Mouse (Mus musculus) hematopoietic stem cell, adult 5-6 weeks (primary cell): Measurements from ENCODE around the gene Rasgrp2. TPM values are rescaled to one million over a fixed set of nuclear protein-coding genes. Genes with fewer than 3 reads are reported as not detected.

ENCODE experiments used
- ATAC-seq, 2 experiments: fragments of 125-278 bp in 1 of 2; replicated peaks in 1 of 2; 2 replicates each; pipeline ENCODE4 v1.8.0; 2016 to 2017; ENCODE audit warnings: inconsistent platforms in 2 of 2, mild to moderate bottlenecking in 2 of 2, moderate number of reproducible peaks in 2 of 2, low read depth in 1 of 2, moderate TSS enrichment in 1 of 2; ENCODE audit not compliant: low FRiP score in 2 of 2, poor library complexity in 2 of 2, severe bottlenecking in 2 of 2, insufficient read depth in 1 of 2, low TSS enrichment in 1 of 2
- total RNA-seq: library from RNA; stranded (forward); fragments of 172-1452, 232-1000 nt; gene quantifications from 2 replicates; pipeline ENCODE4 v1.2.3, GENCODE M21; 2017

Rasgrp2 gene
- total RNA-seq, 1 experiment from 2014 or later: 101 TPM

DNA sequence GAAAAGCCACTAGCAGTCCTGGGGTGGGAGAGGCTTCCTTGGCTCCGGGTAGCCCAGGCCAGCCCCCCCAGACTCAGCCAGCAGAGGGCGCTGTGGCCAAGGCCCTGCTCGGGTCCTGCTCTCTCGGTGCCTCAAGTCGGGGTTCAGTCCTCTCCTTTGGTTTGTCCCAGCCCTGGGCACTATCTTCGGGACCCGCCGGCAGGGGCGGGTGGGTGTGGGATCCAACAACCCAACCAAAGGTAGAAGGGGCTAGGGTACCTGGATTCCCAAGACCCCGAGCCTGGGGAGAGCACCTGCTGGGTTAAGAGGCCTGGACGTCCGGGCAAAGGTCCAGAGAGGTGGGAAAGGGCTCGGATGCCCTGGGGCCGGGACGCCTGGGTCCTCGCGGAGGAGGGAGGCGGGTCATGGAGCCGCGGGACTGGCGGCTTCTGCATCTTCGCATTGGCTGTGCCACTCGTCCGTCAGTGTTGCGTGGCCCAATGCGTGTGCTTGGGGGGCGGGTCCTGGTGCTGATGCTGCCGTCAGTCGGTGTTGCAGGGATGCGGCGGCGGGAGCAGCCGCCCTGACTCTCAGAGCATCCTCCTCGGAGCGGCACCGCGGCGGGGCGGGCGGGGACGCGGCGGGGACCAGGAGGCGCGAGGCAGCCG lies 19.2 kb downstream of the Rasgrp2 start, which contains the start of gene Nrxn2:
TSS of gene Nrxn2 (plus strand) at position 499 of the 647 bp plus-strand sequence.
- peak; percentile 80 to 91 for ATAC-seq

DNA sequence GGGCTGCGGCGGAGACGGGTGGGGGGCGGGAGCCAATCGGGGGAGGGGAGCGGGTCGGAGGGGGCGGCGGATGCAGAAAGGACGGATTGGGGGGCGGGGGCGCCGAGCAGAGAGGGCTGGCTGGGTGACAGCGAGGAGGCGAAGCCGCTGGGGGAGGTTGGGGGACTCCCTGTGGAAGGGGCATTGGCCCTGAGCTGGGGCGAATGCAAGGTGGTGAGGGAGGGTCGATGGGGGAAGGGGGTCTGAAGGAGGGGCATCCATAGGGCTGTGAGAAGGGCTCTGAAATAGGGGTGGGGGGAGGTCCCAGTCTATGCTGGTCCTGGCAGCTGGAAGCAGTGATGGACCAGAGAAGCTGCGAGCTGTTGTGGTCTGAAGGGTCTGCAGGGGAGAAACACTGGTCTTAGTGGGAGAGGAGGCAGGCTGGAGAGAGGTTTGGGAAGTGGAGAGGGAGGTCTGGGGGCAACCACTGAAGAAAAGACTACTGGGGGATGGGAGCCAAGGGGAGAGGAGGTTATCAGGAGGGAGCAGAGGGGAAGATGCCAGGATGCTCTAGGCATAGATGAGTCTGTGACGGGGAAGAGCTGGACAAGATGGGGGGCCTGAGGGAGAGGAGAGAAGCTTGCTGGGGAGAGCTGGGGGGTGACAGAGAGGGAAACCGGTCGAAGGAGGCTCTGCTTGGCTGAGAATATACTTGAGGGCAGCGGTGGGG lies 20.0 kb downstream of the Rasgrp2 start:
- ATAC-seq: no peak

DNA sequence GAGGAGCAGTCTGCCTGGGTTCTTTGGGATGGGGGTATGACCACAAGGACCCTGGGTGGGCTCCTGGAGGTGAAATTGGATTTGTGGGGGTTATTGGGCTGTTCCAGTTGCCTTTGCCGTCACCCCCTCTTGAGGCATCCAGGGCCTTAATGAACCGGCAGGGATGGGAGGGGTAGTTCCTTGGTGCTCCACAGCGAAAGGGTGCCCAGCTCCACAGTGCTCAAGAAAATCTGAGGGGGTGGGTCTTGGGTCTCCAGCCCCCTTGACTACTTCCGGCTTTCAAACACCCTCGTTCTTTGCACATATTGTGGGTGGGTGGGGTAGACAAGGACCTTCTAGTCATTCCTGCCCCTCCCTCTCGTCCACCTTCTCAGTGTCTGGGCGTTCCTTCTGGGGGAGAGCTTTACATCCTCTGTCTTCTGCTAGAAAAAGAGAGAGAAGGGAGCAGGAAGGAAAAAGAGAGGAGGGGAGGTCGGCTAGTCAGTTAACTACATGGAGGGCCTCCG lies 20.7 kb downstream of the Rasgrp2 start:
- ATAC-seq: no peak

DNA sequence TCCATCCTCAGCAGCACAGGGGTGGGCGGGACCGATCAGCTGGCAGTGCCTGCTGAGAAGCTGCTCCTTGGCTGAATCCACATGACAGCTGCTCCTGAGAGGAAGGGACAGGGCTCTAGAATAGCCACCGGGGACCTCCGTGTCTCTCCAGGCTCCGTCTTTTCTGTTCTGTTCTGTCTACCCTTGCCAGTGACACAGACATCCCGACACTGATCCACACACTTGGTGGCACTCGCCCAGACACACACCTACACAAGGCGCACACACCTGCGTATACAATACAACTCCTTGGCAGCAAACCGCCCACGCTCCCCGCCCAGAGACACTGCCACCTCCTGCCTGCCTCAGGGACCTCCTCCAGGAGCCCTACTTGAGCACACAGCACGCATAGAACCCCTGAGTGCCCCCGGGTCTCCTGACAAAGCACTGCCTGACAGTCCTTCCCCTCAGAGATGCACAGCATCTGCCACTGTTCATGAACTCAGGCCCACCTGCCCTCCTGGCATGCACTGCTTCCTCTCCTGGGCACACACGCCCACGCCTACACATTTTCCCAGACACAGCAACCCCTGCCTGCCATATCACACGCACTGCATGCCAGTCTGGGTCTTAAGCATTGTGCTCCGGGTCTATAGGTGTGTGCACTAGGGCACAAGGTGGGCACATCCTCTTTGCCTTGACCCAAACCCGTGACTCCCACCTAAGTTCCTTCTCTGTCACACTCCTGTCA lies 21.5 kb downstream of the Rasgrp2 start:
- no peak for ATAC-seq

DNA sequence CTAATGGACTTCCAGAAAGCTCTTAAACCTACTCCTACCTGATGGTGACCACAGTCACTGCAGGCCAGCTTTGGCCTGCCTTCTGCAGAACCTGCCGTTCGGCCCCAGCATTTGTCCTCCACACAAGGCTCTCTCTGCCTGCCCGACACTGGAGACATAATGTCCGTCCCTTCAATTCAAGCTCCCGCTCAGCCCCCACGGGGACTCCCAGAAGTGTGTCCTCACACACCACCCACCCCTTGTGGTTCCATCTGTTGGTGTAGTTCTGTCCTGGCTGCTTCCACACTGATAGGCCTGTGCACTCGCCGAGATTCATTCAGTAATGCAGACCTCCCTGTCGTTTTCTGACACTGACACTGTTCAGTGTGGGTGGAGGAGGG lies 22.1 kb downstream of the Rasgrp2 start:
- no peak for ATAC-seq

DNA sequence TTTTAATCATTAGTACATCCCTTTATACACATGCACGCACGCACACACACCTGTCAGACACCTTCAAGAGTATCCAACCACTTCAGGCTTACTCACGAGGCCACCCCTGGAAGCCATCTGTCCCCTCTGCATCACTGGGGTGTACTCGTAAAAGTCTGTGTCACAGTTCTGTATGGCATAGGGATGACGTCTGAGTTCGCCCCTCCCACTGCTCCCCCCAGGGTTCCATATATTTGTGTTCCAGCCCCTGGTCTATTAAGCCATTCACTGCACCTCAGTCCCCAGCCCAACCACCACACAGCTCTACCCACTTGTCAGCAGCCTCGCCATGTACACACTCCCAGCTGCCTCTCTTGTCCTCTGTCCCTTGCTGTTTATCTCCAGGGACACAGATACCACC lies 22.9 kb downstream of the Rasgrp2 start:
- ATAC-seq: no peak

DNA sequence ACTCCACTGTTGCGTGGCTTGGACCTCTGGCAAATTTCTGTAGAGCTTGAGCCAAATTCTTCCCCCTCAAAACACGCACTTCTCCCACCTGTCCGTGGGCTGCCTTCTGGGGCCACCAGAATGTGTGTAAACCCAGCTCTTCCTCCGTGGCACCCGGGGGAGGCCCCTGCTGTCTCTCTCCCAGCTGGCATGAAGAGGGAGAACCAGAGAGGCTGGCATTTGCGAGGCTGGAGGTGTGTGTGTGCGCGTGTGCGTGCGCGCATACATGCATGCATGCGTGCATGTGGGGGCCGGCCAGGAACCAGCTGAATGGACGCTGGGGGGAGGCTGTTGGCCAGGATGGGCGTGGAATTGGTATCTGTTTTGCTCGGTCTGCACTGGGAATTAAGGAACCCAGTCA lies 24.1 kb downstream of the Rasgrp2 start:
- ATAC-seq: no peak

DNA sequence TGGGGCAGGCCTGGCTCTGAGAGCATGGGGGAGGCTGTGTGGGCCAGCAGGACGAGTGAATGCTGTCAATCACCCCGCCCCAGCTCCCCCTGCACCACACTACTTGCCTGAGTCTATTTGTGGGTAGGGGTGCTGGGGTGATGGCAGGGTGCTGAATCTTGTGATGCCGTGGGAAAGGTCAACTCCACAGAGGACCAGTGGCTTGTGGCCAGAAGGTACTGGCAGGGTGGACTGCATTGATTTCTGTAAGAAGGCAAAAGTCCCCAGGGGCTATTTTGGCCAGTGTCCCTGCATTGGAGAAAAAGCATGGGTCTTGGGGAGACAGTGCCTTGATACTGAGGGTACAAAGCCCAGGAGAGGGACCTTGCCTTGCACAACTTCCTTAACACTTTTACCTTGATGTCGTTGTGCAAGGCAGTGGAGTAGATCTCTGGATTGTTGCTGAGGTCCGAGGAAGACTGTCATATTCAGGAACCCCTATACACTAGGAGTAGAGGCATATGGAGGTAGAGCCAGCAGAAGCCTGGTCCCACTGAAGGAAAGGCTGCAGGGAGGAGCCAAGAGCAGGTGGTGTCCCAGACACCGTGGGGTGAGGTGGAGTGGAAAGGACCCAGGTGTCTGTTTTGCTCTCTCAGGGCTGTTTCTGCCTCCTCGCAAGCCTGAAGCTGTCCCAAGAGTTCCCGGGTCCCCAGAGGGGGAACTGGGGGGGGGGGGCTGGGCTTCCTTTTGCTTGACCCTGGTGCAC lies 25.2 kb downstream of the Rasgrp2 start:
- ATAC-seq: no peak

DNA sequence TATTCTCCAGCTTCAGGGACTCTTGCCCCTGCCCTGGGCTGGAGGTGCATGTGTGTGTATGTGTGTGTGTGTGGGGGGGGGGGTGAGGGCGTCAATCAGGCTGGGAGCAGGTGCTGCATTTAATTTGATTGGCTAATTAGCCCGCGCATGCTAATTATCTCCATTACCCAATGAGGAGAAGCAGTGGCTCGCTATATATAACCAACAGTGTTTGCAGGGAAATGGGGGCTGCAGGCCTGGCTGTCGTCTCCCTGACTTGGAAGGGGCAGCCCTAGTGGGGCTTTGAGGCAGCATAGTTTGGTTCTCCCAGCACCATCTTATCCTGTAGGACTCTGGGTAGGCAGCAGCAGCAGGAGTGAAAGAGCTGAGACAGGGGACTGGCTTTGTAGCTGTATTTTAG lies 26.5 kb downstream of the Rasgrp2 start:
- no peak for ATAC-seq

DNA sequence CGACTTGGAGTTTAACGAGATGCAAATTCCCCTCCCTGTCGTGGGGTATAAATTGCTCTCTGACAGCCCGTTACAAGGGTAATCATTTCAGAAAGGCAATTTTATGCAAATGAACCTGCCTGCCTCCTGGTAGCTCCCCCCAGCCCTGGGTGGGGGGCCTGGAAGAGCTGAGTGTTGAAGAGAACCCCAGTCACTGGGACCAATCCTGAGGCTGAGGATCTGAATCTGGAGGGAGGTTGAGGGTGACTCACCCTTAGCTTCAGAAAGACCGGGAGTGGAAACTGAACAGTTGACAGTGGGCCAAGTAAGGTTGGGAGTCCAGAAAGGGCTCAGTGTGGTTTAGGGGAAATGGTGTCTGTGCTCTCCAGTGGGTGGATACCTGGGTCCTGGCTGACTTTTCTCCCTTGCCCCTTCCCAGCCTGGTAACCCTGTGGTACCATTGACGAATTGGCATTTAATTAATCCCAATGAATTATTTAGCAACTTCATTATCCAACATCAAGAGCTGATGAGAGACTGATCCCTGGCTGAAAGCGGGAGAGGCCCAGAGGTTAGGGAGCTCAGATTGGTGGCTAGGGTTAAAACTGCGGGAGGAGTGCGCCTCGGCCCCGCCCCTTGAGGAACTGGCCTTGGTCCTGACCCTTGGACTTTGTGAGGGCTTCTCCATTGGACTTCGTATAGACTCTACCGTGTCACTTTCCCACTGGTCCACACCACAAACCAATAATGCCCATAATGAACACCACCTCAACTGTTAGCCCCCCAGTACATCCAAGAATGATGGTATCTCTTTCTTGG lies 27.8 kb downstream of the Rasgrp2 start:
- ATAC-seq: peak in 1 of 2 experiments; percentile 54; a peak in 2 of 4 replicates

DNA sequence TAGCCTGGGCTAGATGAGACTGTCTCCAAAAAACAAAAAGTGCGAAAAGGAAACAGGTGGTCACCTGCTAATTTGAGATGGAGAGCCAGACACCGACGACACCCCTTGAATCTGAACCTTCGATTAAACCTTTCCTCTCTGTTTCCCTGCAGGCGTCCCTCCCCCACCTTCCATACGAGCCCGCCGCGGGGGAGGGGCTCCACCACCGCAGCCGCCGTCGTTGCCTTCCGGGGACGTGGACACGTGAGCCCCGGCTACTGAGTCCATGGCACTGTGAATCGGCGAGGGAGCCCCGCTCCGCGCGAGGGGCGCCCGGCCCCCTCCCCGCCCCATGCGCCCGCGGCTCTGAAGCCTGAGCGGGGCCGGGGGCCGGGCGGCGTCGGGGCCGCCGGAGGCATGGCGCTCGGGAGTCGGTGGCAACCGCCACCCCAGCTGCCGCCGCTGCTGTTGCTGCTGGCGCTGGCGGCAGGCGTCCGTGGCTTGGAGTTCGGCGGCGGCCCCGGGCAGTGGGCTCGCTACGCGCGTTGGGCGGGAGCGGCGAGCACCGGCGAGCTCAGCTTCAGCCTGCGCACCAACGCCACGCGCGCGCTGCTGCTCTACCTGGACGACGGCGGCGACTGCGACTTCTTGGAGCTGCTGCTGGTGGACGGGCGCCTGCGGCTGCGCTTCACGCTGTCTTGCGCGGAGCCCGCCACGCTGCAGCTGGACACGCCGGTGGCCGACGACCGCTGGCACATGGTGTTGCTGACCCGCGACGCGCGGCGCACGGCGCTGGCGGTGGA lies 28.7 kb downstream of the Rasgrp2 start:
- no peak for ATAC-seq

DNA sequence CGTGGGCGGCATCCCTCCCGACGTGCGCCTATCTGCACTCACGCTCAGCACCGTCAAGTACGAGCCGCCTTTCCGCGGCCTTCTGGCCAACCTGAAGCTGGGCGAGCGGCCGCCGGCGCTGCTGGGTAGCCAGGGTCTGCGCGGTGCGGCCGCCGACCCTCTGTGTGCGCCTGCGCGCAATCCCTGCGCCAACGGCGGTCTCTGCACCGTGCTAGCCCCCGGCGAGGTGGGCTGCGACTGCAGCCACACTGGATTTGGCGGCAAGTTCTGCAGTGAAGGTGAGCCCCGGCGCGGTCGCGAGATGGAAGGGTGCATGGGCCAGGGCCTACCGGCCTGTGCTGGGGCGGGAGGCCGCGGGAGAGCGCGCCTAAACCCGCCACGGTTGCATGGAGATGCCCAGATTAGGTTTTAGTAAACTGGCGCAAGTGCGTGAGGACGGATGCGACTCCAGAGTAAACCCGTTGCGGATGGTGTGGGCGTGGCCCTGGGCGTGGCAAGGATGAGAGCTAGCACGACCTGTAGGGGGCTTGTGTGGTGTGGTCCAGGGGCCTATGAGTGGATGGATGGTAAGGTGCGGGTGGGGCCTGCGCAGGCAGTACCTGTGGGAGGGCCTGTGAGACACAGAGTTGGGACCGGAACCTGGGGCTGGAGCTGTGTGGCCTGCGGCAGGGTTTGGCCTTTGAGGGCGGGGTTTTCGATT lies 29.5 kb downstream of the Rasgrp2 start:
- peak in 1 of 2 experiments; percentile 36; a peak in 2 of 4 replicates for ATAC-seq

DNA sequence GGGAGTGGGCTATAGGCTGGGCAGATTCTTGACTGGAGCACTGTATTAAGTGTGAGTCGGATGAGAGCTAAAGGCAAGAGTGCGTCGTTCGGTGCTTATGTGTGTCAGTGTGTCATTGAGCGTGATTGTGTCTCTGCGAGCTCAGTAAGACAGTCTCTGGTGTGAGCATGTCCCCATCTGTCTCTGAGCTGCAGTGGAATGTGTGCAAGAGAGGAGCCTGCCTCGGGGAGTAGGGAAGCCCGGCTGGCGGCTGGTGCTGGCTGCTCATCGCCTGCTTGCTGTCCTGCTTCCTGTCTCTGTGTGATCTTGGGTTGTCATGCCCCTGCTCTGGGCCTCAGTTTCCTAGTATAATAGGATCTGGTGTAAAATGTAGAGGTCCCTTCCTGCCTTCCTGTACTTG lies 43.9 kb downstream of the Rasgrp2 start:
- no peak for ATAC-seq

DNA sequence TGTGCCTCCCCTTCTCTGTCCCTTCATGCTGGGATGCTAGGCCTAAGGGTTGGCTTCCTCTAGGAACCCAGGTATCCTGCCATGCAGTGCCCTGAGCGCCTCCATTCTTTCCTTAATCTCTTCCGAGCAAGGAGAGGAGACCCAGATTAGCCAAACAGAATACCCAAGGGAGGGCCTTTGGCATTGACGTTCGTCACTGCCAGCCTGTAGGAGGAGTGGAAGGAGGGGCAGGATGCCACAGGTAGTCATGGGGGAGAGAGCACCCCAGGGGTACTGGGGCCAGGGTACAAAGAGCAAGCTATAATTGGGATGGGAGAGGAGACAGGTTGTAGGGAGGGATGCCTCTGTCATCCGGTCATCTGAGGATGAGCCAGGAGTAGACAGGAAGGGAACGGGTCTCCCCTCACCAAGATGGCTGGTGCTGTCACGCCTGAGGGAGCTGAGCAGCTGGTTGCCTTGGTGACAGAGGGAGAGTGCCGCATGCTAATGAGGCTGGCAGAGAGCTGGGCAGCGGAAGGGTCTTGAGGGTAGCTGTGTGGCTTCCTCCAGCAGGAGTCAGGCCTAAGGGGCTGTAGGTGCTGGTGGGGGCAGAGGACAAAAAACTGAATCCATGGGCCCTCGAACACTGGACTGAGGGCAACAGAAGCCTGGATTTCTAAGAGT lies 46.8 kb downstream of the Rasgrp2 start:
- ATAC-seq: no peak

DNA sequence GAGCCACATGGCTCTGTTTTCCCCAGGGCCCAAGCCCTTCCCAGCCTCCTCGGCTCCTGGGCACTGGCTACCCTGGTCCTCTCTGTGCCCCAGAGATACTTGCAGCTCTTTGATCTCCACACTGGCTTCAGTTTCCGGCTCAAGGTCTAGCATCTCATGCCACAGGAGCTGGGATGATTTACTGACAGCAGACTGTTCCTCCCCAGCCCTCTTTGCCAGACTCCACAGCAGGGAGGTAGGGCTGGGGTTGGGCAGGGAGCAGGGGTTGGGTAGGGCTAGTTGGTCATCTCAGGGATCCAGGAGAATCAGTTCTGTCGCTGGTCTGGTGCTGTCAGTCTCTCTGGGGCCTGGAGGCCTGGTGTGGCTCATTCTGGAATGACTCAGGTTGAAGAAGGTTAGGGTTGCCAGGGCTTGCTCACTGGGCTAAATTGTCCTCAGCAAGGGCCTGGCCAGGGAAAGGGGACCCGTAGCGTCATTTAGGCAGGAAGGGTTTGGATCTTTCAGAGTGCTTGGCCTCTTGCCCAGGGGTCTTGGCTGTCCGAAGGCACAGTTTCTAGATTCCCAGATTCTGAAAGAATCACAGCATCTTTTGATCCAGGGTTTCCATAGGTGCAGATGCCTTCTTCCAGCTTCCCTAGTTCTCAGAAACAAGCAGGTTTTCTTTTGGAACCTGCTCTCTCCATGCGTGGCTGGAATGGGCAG lies 47.7 kb downstream of the Rasgrp2 start:
- no peak for ATAC-seq
